Mouse (Mus musculus) gastrocnemius, adult 2 months (tissue): ENCODE results near the gene Fbln2. TPM values are rescaled to one million over a fixed set of nuclear protein-coding genes. Genes with fewer than 3 reads are reported as not detected.
"Not testable (repeated sequence)": the region's sequence is repeated elsewhere in the genome, so short reads cannot be mapped to it uniquely, and the experiment has no call there.

Source experiments
- DNase-seq: peaks from one replicate; pipeline ENCODE4 v3.0.0; 2022
- H3K27ac ChIP-seq: fragments of 200-600 bp; 2 replicates; pipeline ENCODE4 v1.8.1; 2022; ENCODE audit warnings: mild to moderate bottlenecking
- H3K4me3 ChIP-seq: fragments of 200-600 bp; 2 replicates; pipeline ENCODE4 v1.8.1; 2022; ENCODE audit warnings: mild to moderate bottlenecking, moderate library complexity
- CTCF ChIP-seq: fragments of 200-600 bp; IDR thresholded peaks from 2 replicates; pipeline ENCODE4 v1.8.1; 2022; ENCODE audit warnings: antibody characterized with exemption, mild to moderate bottlenecking, moderate library complexity
- intact Hi-C: fragments of 180-260 bp; cut with DNase I; formaldehyde crosslinking; loops from one replicate; pipeline ENCODE4 v1.15.1; 2025
- long read RNA-seq, 2 experiments: library from polyadenylated mRNA; stranded (forward); transcript quantifications; one replicate each; pipeline ENCODE4 v2.0.0; 2021
- total RNA-seq, 2 experiments: library from RNA; stranded (reverse); gene quantifications; 2 replicates each; pipeline ENCODE4 v1.2.3; 2021

Fbln2 gene
- total RNA-seq, result 10 to 100 TPM; 43.6 to 64.7 TPM
- long read RNA-seq, experiment 1, full-length matches to known transcripts, result 124 of 159 reads
- long read RNA-seq, experiment 1, partial matches to known transcripts, result 25 of 159 reads
- long read RNA-seq, experiment 1, other reads (novel, unspliced or antisense), result 10 of 159 reads
- long read RNA-seq, experiment 2, full-length matches to known transcripts, result 94 of 109 reads
- long read RNA-seq, experiment 2, partial matches to known transcripts, result 11 of 109 reads
- long read RNA-seq, experiment 2, other reads (novel, unspliced or antisense), result 4 of 109 reads

GRCm38 (mm10) chr6:91212155-91212554, at the start of gene Fbln2:
Gene Fbln2 (plus strand): TSS chr6:91212455.
- DNase-seq, intact Hi-C loops: not testable (repeated sequence)
- peak within 1 kb of the TSS; percentile 67 for H3K4me3 ChIP-seq
- H3K27ac ChIP-seq, result peak within 1 kb of the TSS; percentile 85

- no peak overlapping the region for H3K27ac ChIP-seq
- H3K4me3 ChIP-seq, result no peak overlapping the region
- intact Hi-C loops, result no loop called here
- no peak for TF ChIP-seq CTCF
- no peak for DNase-seq
These were observed 48.9 kb upstream of the Fbln2 start for GRCm38 (mm10) chr6:91163195-91163911.

- DNase-seq, result no peak
- intact Hi-C loops, result loop anchor here (2.0 kb wide), 1 partner anchor 116 kb away; no protein-coding TSS in a partner anchor
- Histone ChIP-seq H3K27ac (no peak overlapping the region), H3K4me3 (no peak overlapping the region)
- TF ChIP-seq CTCF, result no peak
These were observed 47.7 kb upstream of the Fbln2 start for GRCm38 (mm10) chr6:91164584-91164983.

GRCm38 (mm10) chr6:91165210-91165609, 47.0 kb upstream of the Fbln2 start:
- no peak overlapping the region for H3K4me3 ChIP-seq
- intact Hi-C loops, result loop anchor here (2.0 to 5.0 kb wide), 2 partner anchors 116 to 247 kb away; partner anchors contain the start of gene Wnt7a
- peak; percentile 76 for DNase-seq

GRCm38 (mm10) chr6:91167828-91168227, 44.4 kb upstream of the Fbln2 start:
- no peak for DNase-seq
- TF ChIP-seq CTCF, result peak; percentile 31; the same call in 1 of the 2 replicates
- no peak overlapping the region for H3K4me3 ChIP-seq
- intact Hi-C loops, result loop anchor here (5.0 kb wide), 1 partner anchor 244 kb away; the partner anchor contains the start of gene Wnt7a
- H3K27ac ChIP-seq, result no peak overlapping the region

More at GRCm38 (mm10) chr6:91165210-91165609, 47.0 kb upstream of the Fbln2 start:
- no peak overlapping the region for H3K27ac ChIP-seq
- peak; percentile 99 for TF ChIP-seq CTCF

GRCm38 (mm10) chr6:91169129-91169528, 43.1 kb upstream of the Fbln2 start:
- intact Hi-C loops, result loop anchor here (5.0 kb wide), 1 partner anchor 243 kb away; the partner anchor contains the start of gene Wnt7a
- DNase-seq, result no peak
- Histone ChIP-seq H3K4me3 (no peak overlapping the region), H3K27ac (no peak overlapping the region)
- TF ChIP-seq CTCF, result no peak

GRCm38 (mm10) chr6:91171396-91171895, 40.8 kb upstream of the Fbln2 start:
- no peak for DNase-seq
- intact Hi-C loops, result no loop called here

GRCm38 (mm10) chr6:91172381-91172780, 39.9 kb upstream of the Fbln2 start:
- no peak for TF ChIP-seq CTCF
- Histone ChIP-seq H3K27ac (no peak overlapping the region), H3K4me3 (no peak overlapping the region)
- intact Hi-C loops, result loop anchor here (2.0 kb wide), 1 partner anchor 108 kb away; no protein-coding TSS in a partner anchor
- DNase-seq, result no peak

More at GRCm38 (mm10) chr6:91171396-91171895, 40.8 kb upstream of the Fbln2 start:
- no peak overlapping the region for H3K27ac ChIP-seq
- H3K4me3 ChIP-seq, result no peak overlapping the region
- TF ChIP-seq CTCF, result no peak

- no peak overlapping the region for H3K4me3 ChIP-seq
- no peak overlapping the region for H3K27ac ChIP-seq
- DNase-seq, result peak; percentile 84
- intact Hi-C loops, result loop anchor here (2.0 kb wide), 1 partner anchor 107 kb away; no protein-coding TSS in a partner anchor
- peak; percentile 79 for TF ChIP-seq CTCF
These were observed 38.9 kb upstream of the Fbln2 start for GRCm38 (mm10) chr6:91173221-91173880.

- intact Hi-C loops, result no loop called here
- Histone ChIP-seq H3K4me3 (no peak overlapping the region), H3K27ac (no peak overlapping the region)
- no peak for TF ChIP-seq CTCF
- peak; percentile 26 for DNase-seq
These were observed 38.0 kb upstream of the Fbln2 start for GRCm38 (mm10) chr6:91174211-91174610.

GRCm38 (mm10) chr6:91180767-91181171, 31.5 kb upstream of the Fbln2 start:
- peak overlapping the region; percentile 85 for H3K27ac ChIP-seq
- peak; percentile 68 for DNase-seq
- intact Hi-C loops, result loop anchor here (5.0 kb wide), 1 partner anchor 37 kb away; no protein-coding TSS in a partner anchor
- TF ChIP-seq CTCF, result no peak
- H3K4me3 ChIP-seq, result peak overlapping the region; percentile 15; the same call in 1 of the 2 replicates

GRCm38 (mm10) chr6:91181320-91181719, 30.9 kb upstream of the Fbln2 start:
- H3K4me3 ChIP-seq, result peak overlapping the region; percentile 13; the same call in 1 of the 2 replicates
- DNase-seq, result peak; percentile 96
- intact Hi-C loops, result loop anchor here (5.0 kb wide), 1 partner anchor 36 kb away; no protein-coding TSS in a partner anchor
- TF ChIP-seq CTCF, result no peak
- peak overlapping the region; percentile 85 for H3K27ac ChIP-seq
